Mouse (Mus musculus) liver, embryonic 14.5 days (tissue): ENCODE data around the gene Hhat. TPM values are rescaled to one million over a fixed set of nuclear protein-coding genes. Genes with fewer than 3 reads are reported as not detected.

ENCODE experiments used
- ATAC-seq: fragments of 200-750 bp; cut with Nextera tagmentation; 2 replicates; pipeline ENCODE4 v1.8.0; 2017; ENCODE audit warnings: moderate number of reproducible peaks, mild to moderate bottlenecking, moderate library complexity; ENCODE audit not compliant: insufficient read depth
- DNase-seq, 3 experiments: peaks; one replicate each; pipeline ENCODE4 v3.0.0-alpha.2; 2012 to 2013; ENCODE audit warnings: low read depth in 3 of 3, low spot score in 3 of 3
- H3K27ac ChIP-seq: fragments of 300-500 bp; sonication (generic); 2 replicates; pipeline ENCODE4 v1.5.1; 2014; ENCODE audit warnings: moderate library complexity, mild to moderate bottlenecking, control low read depth, inconsistent platforms
- H3K27me3 ChIP-seq: fragments of 300-500 bp; sonication (generic); 2 replicates; pipeline ENCODE4 v1.6.1; 2014; ENCODE audit warnings: mild to moderate bottlenecking, low read length, moderate library complexity; ENCODE audit not compliant: control insufficient read depth, insufficient read depth
- H3K36me3 ChIP-seq: fragments of 300-500 bp; sonication (generic); replicated peaks from 2 replicates; pipeline ENCODE4 v1.6.1; 2014; ENCODE audit warnings: low read depth; ENCODE audit not compliant: control insufficient read depth, insufficient read depth
- H3K4me1 ChIP-seq, 2 experiments: fragments of 200-500 bp in 1 of 2; fragments of 300-500 bp in 1 of 2; sonication (generic) in 1 of 2; replicated peaks; 2 replicates each; pipeline ENCODE4 v1.6.1; 2012 to 2014; ENCODE audit warnings: antibody characterized with exemption in 1 of 2, inconsistent platforms in 1 of 2, low read length in 1 of 2; ENCODE audit not compliant: control insufficient read depth in 2 of 2, insufficient read depth in 2 of 2
- H3K4me2 ChIP-seq: fragments of 300-500 bp; sonication (generic); 2 replicates; pipeline ENCODE4 v1.6.1; 2014; ENCODE audit warnings: low read depth, mild to moderate bottlenecking, control low read depth, moderate library complexity
- H3K4me3 ChIP-seq, 2 experiments: fragments of 200-500 bp in 1 of 2; fragments of 300-500 bp in 1 of 2; sonication (generic) in 1 of 2; 2 replicates each; pipeline ENCODE4 v1.5.1; 2012 to 2014; ENCODE audit warnings: low read depth in 2 of 2, low read length in 2 of 2, mild to moderate bottlenecking in 2 of 2, control low read depth in 1 of 2, inconsistent platforms in 1 of 2, moderate library complexity in 1 of 2; ENCODE audit not compliant: insufficient read depth in 1 of 2
- H3K9ac ChIP-seq: fragments of 300-500 bp; sonication (generic); replicated peaks from 2 replicates; pipeline ENCODE4 v1.6.1; 2014; ENCODE audit warnings: mild to moderate bottlenecking, control low read depth, moderate library complexity
- H3K9me3 ChIP-seq: fragments of 300-500 bp; sonication (generic); 2 replicates; pipeline ENCODE4 v1.6.1; 2016; ENCODE audit warnings: low read length, mixed read lengths; ENCODE audit not compliant: control insufficient read depth
- CTCF ChIP-seq: IDR thresholded peaks from 2 replicates; pipeline ENCODE4 v1.5.1; 2016; ENCODE audit warnings: antibody characterized with exemption, low read depth, control low read depth
- EP300 ChIP-seq: IDR thresholded peaks from 2 replicates; pipeline ENCODE4 v1.6.1; 2016; ENCODE audit warnings: antibody characterized with exemption, low read depth
- WGBS: fragments of 180-500 bp; shearing (Covaris S2); extraction: QIAGEN DNeasy Blood & Tissue Kit; methylation state at CpG from one replicate; pipeline ENCODE4 v1.1.7; 2014; ENCODE audit not compliant: insufficient replicate concordance; 5-methylcytosine and 5-hydroxymethylcytosine counted together
- polyA plus RNA-seq, 2 experiments: library from polyadenylated mRNA; depleted of rRNA in 1 of 2; stranded (reverse) in 1 of 2; unstranded in 1 of 2; fragments of >200 nt; fragmentation: Nextera tagmentation in 1 of 2; extraction: Ambion mirVana in 1 of 2; gene quantifications; 2 replicates each; pipeline versions ENCODE4 v1.2.1 to v1.2.3; 2012 to 2014

Hhat gene
- polyA plus RNA-seq, 2 experiments: 0.73 to 1.4 TPM

GRCm38 (mm10) chr1:192478176-192478575 lies 292.8 kb downstream of the Hhat start:
- ATAC-seq (no peak), DNase-seq (no peak)
- Histone ChIP-seq H3K9ac (no peak overlapping the region), H3K4me3 (no peak overlapping the region), H3K4me2 (no peak overlapping the region), H3K27ac (no peak overlapping the region), H3K27me3 (no peaks in the 10 kb centered on the region), H3K4me1 (no peaks in the 10 kb centered on the region), H3K9me3 (no peaks in the 10 kb centered on the region), H3K36me3 (no peaks in the 10 kb centered on the region)
- TF ChIP-seq CTCF (no peak), EP300 (no peak)
- WGBS: 55% methylated on average over 5 of the region's 5 CpGs

- Histone ChIP-seq H3K9me3 (no peaks in the 10 kb centered on the region), H3K4me1 (no peaks in the 10 kb centered on the region), H3K27ac (no peak overlapping the region), H3K9ac (no peak overlapping the region), H3K4me2 (no peak overlapping the region), H3K27me3 (no peaks in the 10 kb centered on the region), H3K4me3 (no peak overlapping the region), H3K36me3 (no peaks in the 10 kb centered on the region)
- DNase-seq (no peak), ATAC-seq (no peak)
- TF ChIP-seq CTCF (no peak), EP300 (no peak)
- 53% methylated on average over 6 of the region's 6 CpGs for WGBS
Observed at GRCm38 (mm10) chr1:192477556-192477955, 293.5 kb downstream of the Hhat start.

- Histone ChIP-seq H3K27me3 (no peaks in the 10 kb centered on the region), H3K36me3 (no peaks in the 10 kb centered on the region), H3K9me3 (no peaks in the 10 kb centered on the region), H3K4me2 (no peak overlapping the region), H3K9ac (no peak overlapping the region), H3K27ac (no peak overlapping the region), H3K4me3 (no peak overlapping the region), H3K4me1 (no peaks in the 10 kb centered on the region)
- WGBS: 50% methylated on average over 7 of the region's 7 CpGs
- ATAC-seq (no peak), DNase-seq (no peak)
- no peak for TF ChIP-seq CTCF
- no peak for TF ChIP-seq EP300
Observed at GRCm38 (mm10) chr1:192476704-192477103, 294.3 kb downstream of the Hhat start.

GRCm38 (mm10) chr1:192473134-192473533 lies 297.9 kb downstream of the Hhat start:
- DNase-seq (no peak), ATAC-seq (no peak)
- H3K4me3 ChIP-seq: no peak overlapping the region
- WGBS: 69% methylated on average over 6 of the region's 6 CpGs
- H3K27ac ChIP-seq: no peak overlapping the region
- no peaks in the 10 kb centered on the region for H3K4me1 ChIP-seq
- no peak overlapping the region for H3K4me2 ChIP-seq
- no peak overlapping the region for H3K9ac ChIP-seq
- no peaks in the 10 kb centered on the region for H3K9me3 ChIP-seq
- TF ChIP-seq CTCF (no peak), EP300 (no peak)
- no peaks in the 10 kb centered on the region for H3K27me3 ChIP-seq
- no peaks in the 10 kb centered on the region for H3K36me3 ChIP-seq

GRCm38 (mm10) chr1:192472366-192472765 lies 298.7 kb downstream of the Hhat start:
- Histone ChIP-seq H3K9ac (no peak overlapping the region), H3K4me3 (no peak overlapping the region), H3K4me1 (no peaks in the 10 kb centered on the region), H3K27me3 (no peaks in the 10 kb centered on the region), H3K27ac (no peak overlapping the region), H3K36me3 (no peaks in the 10 kb centered on the region), H3K9me3 (no peaks in the 10 kb centered on the region), H3K4me2 (no peak overlapping the region)
- TF ChIP-seq EP300: no peak
- no peak for TF ChIP-seq CTCF
- DNase-seq (no peak), ATAC-seq (no peak)
- WGBS: 54% methylated on average over 4 of the region's 4 CpGs
